Mouse (Mus musculus) hindbrain, embryonic 11.5 days (tissue): ENCODE results near the gene En2. TPM values are rescaled to one million over a fixed set of nuclear protein-coding genes. Genes with fewer than 3 reads are reported as not detected.

Experiments used
- ATAC-seq: fragments of 200-750 bp; cut with Nextera tagmentation; 2 replicates; pipeline ENCODE4 v1.8.0; 2017; ENCODE audit warnings: mild to moderate bottlenecking, moderate TSS enrichment, moderate library complexity; ENCODE audit not compliant: low FRiP score
- DNase-seq: peaks from one replicate; pipeline ENCODE4 v3.0.0-alpha.2; 2015; ENCODE audit warnings: low spot score
- H3K27ac ChIP-seq: fragments of 300-500 bp; sonication (generic); 2 replicates; pipeline ENCODE4 v1.5.1; 2014; ENCODE audit warnings: mild to moderate bottlenecking, low read depth, low read length
- H3K27me3 ChIP-seq: fragments of 300-500 bp; sonication (generic); 2 replicates; pipeline ENCODE4 v1.6.1; 2014; ENCODE audit warnings: mild to moderate bottlenecking, low read length, moderate library complexity, mixed read lengths; ENCODE audit not compliant: control insufficient read depth, insufficient read depth
- H3K36me3 ChIP-seq: fragments of 300-500 bp; sonication (generic); 2 replicates; pipeline ENCODE4 v1.6.1; 2014; ENCODE audit warnings: mild to moderate bottlenecking, low read length, moderate library complexity, mixed read lengths; ENCODE audit not compliant: control insufficient read depth, insufficient read depth
- H3K4me1 ChIP-seq: fragments of 300-500 bp; sonication (generic); replicated peaks from 2 replicates; pipeline ENCODE4 v1.6.1; 2014; ENCODE audit warnings: low read length, mixed read lengths; ENCODE audit not compliant: control insufficient read depth, insufficient read depth
- H3K4me2 ChIP-seq: fragments of 300-500 bp; sonication (generic); replicated peaks from 2 replicates; pipeline ENCODE4 v1.6.1; 2014; ENCODE audit warnings: mild to moderate bottlenecking, low read depth, low read length
- H3K4me3 ChIP-seq: fragments of 300-500 bp; sonication (generic); 2 replicates; pipeline ENCODE4 v1.5.1; 2014; ENCODE audit warnings: low read depth, low read length
- H3K9ac ChIP-seq: fragments of 300-500 bp; sonication (generic); 2 replicates; pipeline ENCODE4 v1.6.1; 2014; ENCODE audit warnings: low read depth, low read length
- H3K9me3 ChIP-seq: fragments of 300-500 bp; sonication (generic); 2 replicates; pipeline ENCODE4 v1.6.1; 2016; ENCODE audit warnings: low read length; ENCODE audit not compliant: control insufficient read depth
- WGBS: fragments of 180-500 bp; shearing (Covaris S2); extraction: QIAGEN DNeasy Blood & Tissue Kit; methylation state at CpG from one replicate; pipeline ENCODE4 v1.1.7; 2014; 5-methylcytosine and 5-hydroxymethylcytosine counted together
- polyA plus RNA-seq: library from polyadenylated mRNA; unstranded; fragments of >200 nt; fragmentation: Nextera tagmentation; extraction: Ambion mirVana; gene quantifications from 2 replicates; pipeline ENCODE4 v1.2.1, GENCODE M21; 2014

Gene En2
- polyA plus RNA-seq: 1.1 and 1.2 TPM in 2 replicates

- H3K9me3 ChIP-seq: no peaks in the 10 kb centered on the region
- peak within 1 kb of the TSS; percentile 75 for H3K9ac ChIP-seq
- peak; percentile 88 for DNase-seq
- peak within 1 kb of the TSS; percentile 65 for H3K4me2 ChIP-seq
- peak; percentile 84 for ATAC-seq
- under 1% methylated on average over 93 of the region's 113 CpGs for WGBS
- peaks cover 78% of the 10 kb centered on the region for H3K27me3 ChIP-seq
- peaks cover 10% of the 10 kb centered on the region for H3K4me1 ChIP-seq
- peak within 1 kb of the TSS; percentile 83 for H3K27ac ChIP-seq
- no peaks in the 10 kb centered on the region for H3K36me3 ChIP-seq
- peak within 1 kb of the TSS; percentile 43 for H3K4me3 ChIP-seq
Observed at GRCm38 (mm10) chr5:28165358-28166255, at the start of gene En2. Gene En2, plus strand, starts transcription at chr5:28165694.

- DNase-seq: peak; percentile 33
- Histone ChIP-seq H3K4me3 (no peak overlapping the region; the same call in 1 of the 2 replicates), H3K9ac (no peak overlapping the region), H3K9me3 (no peaks in the 10 kb centered on the region), H3K27ac (no peak overlapping the region), H3K4me1 (no peaks in the 10 kb centered on the region), H3K27me3 (peaks cover 48% of the 10 kb centered on the region), H3K4me2 (peak overlapping the region; percentile 32; the same call in 1 of the 2 replicates), H3K36me3 (no peaks in the 10 kb centered on the region)
- ATAC-seq: no peak
- 4% methylated on average over 13 of the region's 13 CpGs for WGBS
Observed at GRCm38 (mm10) chr5:28117251-28117880, 48.1 kb upstream of the En2 start.

GRCm38 (mm10) chr5:28117882-28118530 is 47.5 kb upstream of the En2 start:
- under 1% methylated on average over 30 of the region's 30 CpGs for WGBS
- no peak overlapping the region for H3K9ac ChIP-seq
- no peak overlapping the region for H3K27ac ChIP-seq
- H3K27me3 ChIP-seq: peaks cover 52% of the 10 kb centered on the region
- peak; percentile 59 for ATAC-seq
- H3K4me2 ChIP-seq: peak overlapping the region; percentile 32
- no peaks in the 10 kb centered on the region for H3K36me3 ChIP-seq
- no peaks in the 10 kb centered on the region for H3K9me3 ChIP-seq
- no peaks in the 10 kb centered on the region for H3K4me1 ChIP-seq
- peak; percentile 64 for DNase-seq
- H3K4me3 ChIP-seq: peak overlapping the region; percentile 20

- no peak for DNase-seq
- Histone ChIP-seq H3K36me3 (no peaks in the 10 kb centered on the region), H3K27me3 (peaks cover 55% of the 10 kb centered on the region), H3K27ac (no peak overlapping the region), H3K4me1 (0 out of 2 replicates have a peak, but pooled peaks cover 2% of the 10 kb centered on the region), H3K4me3 (peak overlapping the region; percentile 20), H3K9me3 (no peaks in the 10 kb centered on the region), H3K4me2 (peak overlapping the region; percentile 32), H3K9ac (no peak overlapping the region)
- peak; percentile 8; the same call in 1 of the 2 replicates for ATAC-seq
- 0% methylated on average over 19 of the region's 19 CpGs for WGBS
Observed at GRCm38 (mm10) chr5:28118531-28118925, 47.0 kb upstream of the En2 start.

GRCm38 (mm10) chr5:28119576-28119975 is 45.9 kb upstream of the En2 start:
- peaks cover 4% of the 10 kb centered on the region; the same call in 1 of the 2 replicates for H3K4me1 ChIP-seq

GRCm38 (mm10) chr5:28122491-28123454 is 42.7 kb upstream of the En2 start:
- Histone ChIP-seq H3K9me3 (no peaks in the 10 kb centered on the region), H3K9ac (no peak overlapping the region), H3K36me3 (no peaks in the 10 kb centered on the region), H3K4me3 (0 out of 2 replicates have a peak overlapping the region, but pooled peaks have one; percentile 1), H3K4me1 (peaks cover 4% of the 10 kb centered on the region; the same call in 1 of the 2 replicates), H3K27ac (no peak overlapping the region), H3K4me2 (peak overlapping the region; percentile 22), H3K27me3 (peaks cover 73% of the 10 kb centered on the region)
- 1% methylated on average over 27 of the region's 27 CpGs for WGBS
- ATAC-seq (peak; percentile 83), DNase-seq (peak; percentile 89)

More at GRCm38 (mm10) chr5:28119576-28119975, 45.9 kb upstream of the En2 start:
- Histone ChIP-seq H3K36me3 (no peaks in the 10 kb centered on the region), H3K4me2 (no peak overlapping the region), H3K9ac (no peak overlapping the region), H3K4me3 (no peak overlapping the region), H3K27me3 (peaks cover 61% of the 10 kb centered on the region), H3K27ac (no peak overlapping the region), H3K9me3 (no peaks in the 10 kb centered on the region)
- no peak for ATAC-seq
- 31% methylated on average over 3 of the region's 3 CpGs for whole genome bisulfite sequencing
- peak; percentile 28 for DNase-seq

- peak; percentile 48; the same call in 1 of the 2 replicates for ATAC-seq
Observed at GRCm38 (mm10) chr5:28123455-28123825, 42.1 kb upstream of the En2 start.

More at GRCm38 (mm10) chr5:28123455-28123825, 42.1 kb upstream of the En2 start:
- no peaks in the 10 kb centered on the region for H3K9me3 ChIP-seq
- peaks cover 73% of the 10 kb centered on the region for H3K27me3 ChIP-seq
- no peak overlapping the region for H3K9ac ChIP-seq
- H3K4me2 ChIP-seq: peak overlapping the region; percentile 22
- 0 out of 2 replicates have a peak overlapping the region, but pooled peaks have one; percentile 1 for H3K4me3 ChIP-seq
- H3K36me3 ChIP-seq: no peaks in the 10 kb centered on the region
- no peak overlapping the region for H3K27ac ChIP-seq
- DNase-seq: no peak
- peaks cover 4% of the 10 kb centered on the region; the same call in 1 of the 2 replicates for H3K4me1 ChIP-seq
- WGBS: under 1% methylated on average over 11 of the region's 11 CpGs
